Mouse (Mus musculus) thymus, adult 18-20 months (tissue): ENCODE results near the gene Cdh22.

Experiments
- DNase-seq, 2 experiments: peaks; one replicate each; pipeline ENCODE4 v3.0.0; 2022; ENCODE audit warnings: mixed read lengths in 2 of 2

The Cdh22 gene

GRCm38 (mm10) chr2:165204931-165205330, 29.7 kb downstream of the Cdh22 start:
- no peak for DNase-seq

GRCm38 (mm10) chr2:165201761-165202751, 32.6 kb downstream of the Cdh22 start:
- no peak for DNase-seq

DNA sequence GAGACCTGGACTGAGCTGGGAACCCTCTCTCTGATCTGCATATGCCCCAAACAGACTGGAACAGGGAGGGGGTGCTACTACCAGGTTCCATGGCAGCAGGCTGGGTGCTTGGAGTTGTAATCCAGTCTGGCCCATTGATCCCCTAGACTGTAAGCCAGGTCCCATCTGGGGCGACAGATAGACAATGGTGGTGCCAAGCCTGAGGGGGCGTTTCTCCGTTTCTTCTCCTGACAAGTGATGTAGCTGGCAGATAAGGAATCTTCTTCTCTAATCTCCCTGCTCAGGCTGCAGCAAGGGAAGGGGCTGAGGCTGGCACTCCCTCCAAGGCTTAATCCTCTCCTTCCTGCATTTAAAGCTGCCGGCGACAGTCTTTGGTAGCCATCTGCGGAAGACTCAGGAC, 37.1 kb downstream of the Cdh22 start:
- no peak for DNase-seq

DNA sequence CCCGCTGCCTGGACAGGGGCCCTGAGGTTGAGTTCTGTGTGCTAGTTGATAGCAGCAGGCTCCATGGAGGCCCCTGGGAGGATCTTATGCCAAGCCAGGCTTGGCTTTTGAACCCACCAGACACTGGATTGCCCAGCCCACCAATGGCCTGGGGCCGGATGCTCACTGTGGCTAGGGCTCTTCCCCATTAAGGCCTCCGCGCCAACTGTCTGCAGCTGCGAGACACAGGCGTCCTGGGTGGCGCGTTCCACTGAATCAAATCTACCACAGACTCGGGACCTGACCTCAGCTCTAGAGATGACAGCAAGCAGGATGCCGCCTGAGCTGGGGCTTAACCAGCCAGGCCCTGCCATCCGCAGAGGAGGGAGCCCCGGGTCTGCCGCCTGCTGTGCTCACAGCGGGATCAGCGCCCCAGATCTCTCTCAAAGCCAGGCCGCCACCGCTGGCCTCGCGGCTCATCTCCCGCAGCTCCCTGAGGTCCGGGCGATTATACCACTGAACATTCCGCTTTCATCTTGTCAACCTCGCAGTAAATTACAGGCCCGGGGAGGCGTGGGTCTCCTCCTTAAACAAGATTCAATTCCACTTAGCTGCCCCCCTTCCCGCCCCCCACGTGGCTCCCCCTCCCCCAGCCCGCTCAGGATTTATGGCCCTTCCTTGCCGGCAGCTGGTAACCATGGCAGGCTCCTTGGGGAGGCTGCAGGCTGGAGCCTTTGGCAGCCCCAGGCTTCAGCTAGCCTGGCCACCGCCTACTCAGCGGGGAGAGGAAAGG, 39.1 kb downstream of the Cdh22 start:
- no peak for DNase-seq

GRCm38 (mm10) chr2:165191483-165191882, 43.2 kb downstream of the Cdh22 start:
- DNase-seq: no peak

GRCm38 (mm10) chr2:165189546-165189945, 45.1 kb downstream of the Cdh22 start:
- DNase-seq: no peak

GRCm38 (mm10) chr2:165187648-165188380, 46.8 kb downstream of the Cdh22 start:
- DNase-seq: no peak

- DNase-seq: no peak
Measured at GRCm38 (mm10) chr2:165184015-165184633, 50.5 kb downstream of the Cdh22 start.

DNA sequence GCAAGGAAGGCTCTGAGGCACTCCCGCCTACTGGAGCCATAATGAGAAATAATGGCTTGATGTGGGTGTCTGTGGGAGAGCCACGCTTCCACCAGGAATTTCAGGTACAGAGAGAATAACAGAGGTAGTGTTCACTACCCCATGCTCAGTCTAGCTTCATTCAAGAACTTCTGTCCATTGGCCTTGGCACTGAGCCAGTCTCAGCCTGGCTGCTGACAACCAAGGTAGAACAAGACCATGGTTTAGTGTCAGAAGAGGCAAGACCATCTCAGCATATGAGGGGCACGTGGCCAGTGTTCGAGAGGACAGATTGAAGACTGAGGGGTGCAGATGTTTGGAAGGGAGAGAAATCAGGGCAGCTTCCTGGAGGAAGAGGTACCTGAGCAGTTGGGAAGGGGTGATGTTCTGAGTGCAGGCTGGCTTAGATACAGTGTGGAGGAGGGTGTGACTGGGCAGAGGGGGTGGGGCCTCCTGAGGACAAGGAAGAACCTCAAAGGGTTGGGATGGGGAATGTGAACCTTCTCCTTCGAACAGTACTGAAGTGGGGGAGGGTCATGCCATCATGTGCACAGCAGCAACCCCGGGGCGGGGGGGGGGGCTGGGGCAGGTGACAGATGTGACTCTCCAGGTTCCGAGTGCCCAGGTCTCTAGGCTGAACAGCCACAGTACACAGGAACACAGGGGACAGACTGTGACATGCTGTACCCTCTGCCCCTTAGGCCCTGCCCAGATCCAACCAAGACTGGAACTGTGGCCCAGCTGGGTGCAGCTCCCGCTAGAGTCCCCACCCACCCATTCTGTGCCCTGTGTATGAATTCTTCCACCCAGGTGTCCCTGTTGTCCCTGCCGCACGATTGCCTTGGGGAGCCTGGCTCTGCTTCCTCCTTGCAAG, 52.3 kb downstream of the Cdh22 start:
- DNase-seq: no peak

DNA sequence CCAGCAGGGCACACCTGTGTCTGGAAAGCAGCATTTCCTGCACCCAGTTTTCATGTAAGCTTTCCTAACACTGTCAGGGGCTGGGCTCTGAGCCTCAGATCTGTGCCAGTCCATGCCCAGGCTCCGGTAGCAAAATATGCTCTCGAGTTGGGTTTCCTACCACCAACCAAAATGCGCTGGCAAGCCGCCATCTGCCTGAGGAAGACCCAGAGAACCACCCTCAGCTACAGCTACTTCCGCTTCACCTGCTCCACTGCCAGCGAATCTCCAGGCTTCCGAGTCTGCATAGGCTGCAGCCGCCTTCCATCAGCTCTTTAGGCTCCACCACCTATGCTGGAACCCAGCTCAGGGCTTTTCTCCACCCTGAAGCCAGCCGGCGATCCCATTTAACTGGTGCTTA, 55.4 kb downstream of the Cdh22 start:
- DNase-seq: peak in 1 of 2 experiments; percentile 10

- no peak for DNase-seq
Measured at GRCm38 (mm10) chr2:165176965-165177364, 57.7 kb downstream of the Cdh22 start.

DNA sequence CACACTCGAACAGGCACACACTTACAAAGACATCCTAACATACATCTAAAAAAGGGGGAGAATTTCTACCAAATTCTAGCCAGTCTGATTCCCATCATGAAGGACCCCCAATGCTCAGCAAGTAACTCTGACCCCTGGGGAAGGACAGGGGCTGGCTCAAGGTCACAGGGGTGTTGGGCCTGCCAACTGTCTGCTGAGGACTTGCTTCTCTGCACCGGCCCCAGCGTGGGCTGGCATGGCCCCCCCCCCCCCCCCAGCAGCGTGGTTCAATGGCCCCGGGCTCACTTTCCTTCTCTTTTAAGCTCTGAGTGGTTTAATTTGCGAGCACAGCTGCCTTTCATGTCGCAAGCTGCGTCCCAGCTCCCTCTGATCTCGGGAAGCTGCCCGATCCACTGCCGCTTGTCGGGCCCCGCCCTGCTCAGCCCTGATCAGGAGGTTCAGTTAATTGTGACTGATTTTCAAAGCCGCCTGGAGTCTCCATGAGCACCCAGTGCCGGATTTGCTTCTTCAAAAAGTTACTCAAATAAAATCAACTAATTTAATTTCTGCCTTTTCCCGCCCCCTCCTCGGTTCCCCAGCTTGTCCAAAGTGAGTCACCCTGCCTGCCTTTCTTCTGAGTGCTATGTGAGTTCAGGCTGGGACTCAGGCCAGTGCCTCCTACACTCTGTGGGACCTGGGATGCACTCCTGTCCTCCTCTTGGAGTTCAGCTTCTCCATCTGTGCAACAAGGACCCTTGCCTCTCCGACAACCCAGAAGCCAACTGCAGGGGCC, 67.8 kb downstream of the Cdh22 start:
- no peak for DNase-seq

DNA sequence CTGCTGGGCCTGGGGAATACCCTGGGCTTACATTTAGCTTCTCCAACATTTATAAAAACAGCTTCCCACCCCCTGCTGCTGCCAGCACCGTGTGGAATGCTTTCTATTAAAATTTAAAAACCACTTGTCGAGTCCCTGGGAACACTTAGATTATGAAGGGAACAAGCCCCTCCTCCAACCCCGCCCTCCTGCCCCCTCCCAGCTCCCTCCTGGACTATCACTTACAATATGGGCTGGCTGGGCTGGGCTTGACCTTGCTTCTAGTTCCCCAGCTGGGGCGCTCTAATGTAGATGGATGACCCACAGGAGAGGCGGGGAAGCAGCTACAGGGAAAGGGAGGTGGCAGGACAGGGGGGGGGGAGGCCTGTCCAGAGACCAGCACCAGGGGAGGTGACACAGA, 72.4 kb downstream of the Cdh22 start:
- no peak for DNase-seq

- no peak for DNase-seq
Measured at GRCm38 (mm10) chr2:165160466-165160865, 74.2 kb downstream of the Cdh22 start.

- DNase-seq: no peak
Measured at GRCm38 (mm10) chr2:165159055-165159688, 75.5 kb downstream of the Cdh22 start.

- DNase-seq: no peak
Measured at GRCm38 (mm10) chr2:165158317-165158716, 76.3 kb downstream of the Cdh22 start.

- DNase-seq: no peak
Measured at GRCm38 (mm10) chr2:165157900-165158299, 76.8 kb downstream of the Cdh22 start.

DNA sequence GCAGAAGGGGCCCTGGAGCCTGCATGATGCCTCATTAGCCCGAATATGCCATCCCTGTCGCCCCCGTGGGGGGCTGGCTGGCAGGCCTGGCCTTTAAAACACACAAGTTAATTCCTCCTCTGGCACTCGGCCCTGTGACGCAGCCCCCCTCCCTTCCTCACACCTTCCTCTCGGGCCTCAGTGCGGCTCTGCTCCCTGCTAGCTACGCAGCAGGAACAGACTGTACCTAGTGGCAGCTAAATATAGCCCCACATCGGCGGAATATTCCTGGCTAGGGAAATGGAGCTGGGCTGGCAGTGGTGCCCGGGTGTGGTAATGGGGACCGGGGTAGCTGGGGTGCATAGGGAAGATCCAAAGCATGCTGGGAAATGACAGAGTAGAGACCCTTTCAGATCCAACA, 81.6 kb downstream of the Cdh22 start:
- no peak for DNase-seq

DNA sequence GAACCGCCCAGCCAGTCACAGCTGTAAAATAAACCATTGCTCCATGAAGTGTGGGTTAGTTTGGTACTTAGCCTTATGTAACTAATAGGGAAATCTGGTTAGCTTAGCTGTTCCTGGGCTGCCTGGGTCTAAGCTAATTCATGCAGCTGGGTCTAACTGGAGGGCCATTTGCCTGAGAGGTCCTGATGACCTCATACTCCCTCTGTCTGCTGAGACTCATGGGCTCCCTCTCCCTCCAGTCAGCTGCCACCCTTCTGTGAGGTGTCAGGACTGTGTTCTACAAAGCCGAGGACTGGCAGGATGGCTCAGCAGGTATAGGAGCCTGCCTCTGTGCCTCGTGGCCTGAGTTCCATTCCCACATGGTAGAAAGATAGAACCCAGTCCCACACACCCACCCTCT, 84.9 kb downstream of the Cdh22 start:
- no peak for DNase-seq

- no peak for DNase-seq
Measured at GRCm38 (mm10) chr2:165145821-165146220, 88.8 kb downstream of the Cdh22 start.
